ENCODE assay signal across 1 mouse cellular context in the genomic region with DNA sequence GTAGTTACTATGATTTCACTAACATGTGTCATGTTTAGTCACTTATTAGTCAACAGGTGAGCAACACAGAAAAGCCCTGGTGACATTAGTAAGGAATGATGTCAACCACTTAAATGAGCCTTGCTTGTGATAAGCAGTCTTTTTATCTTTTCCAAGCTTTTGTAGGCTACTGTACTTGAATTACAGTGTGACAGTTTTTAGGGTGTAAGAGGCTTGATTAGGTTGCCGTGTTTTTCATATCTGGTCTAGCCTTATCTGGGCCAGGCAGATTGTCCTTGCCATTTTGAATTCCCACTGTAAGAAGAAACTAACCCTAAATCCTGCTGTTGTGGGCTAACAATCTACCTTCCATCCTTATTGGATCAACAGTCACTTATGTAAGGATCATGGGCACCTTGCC.
TF ChIP-seq lines count a peak whose summit lies in the region.

No protein-coding gene starts in this region.

TF ChIP-seq in MEL, 35 proteins besides CTCF, POLR2A, EP300 and RAD21 (continued from another document):
- TF ChIP-seq JUND (IDR thresholded peaks at IDR 0.05; ENCODE audit: low read depth, low read length), result no peak
- TF ChIP-seq POLR2AphosphoS5 (IDR thresholded peaks at IDR 0.05; ENCODE audit: borderline replicate concordance, low read depth, low read length), result no peak
- peak; percentile 71; the same call in 1 of the 2 replicates for TF ChIP-seq TCF12 (IDR thresholded peaks at IDR 0.05; ENCODE audit: low read depth, low read length)
- TF ChIP-seq ETS1 (IDR thresholded peaks at IDR 0.05; ENCODE audit: low read depth, low read length), result peak; percentile 54
- no peak for TF ChIP-seq NRF1 (IDR thresholded peaks at IDR 0.05; ENCODE audit: insufficient read depth, low read depth, low read length, poor library complexity, severe bottlenecking)
- no peak for TF ChIP-seq ZKSCAN1 (IDR thresholded peaks at IDR 0.05; ENCODE audit: low read depth, low read length)
